Mouse (Mus musculus): ENCODE results near the gene Agap1.

Agap1 gene

GRCm38 (mm10) chr1:89457126-89458031 lies 2.8 kb downstream of the Agap1 start:
- no peak for DNase-seq (ENCODE audit: low spot score in 2 of 2)

- DNase-seq (ENCODE audit: low spot score in 2 of 2), result no peak
Observed at GRCm38 (mm10) chr1:89461881-89462280, 7.3 kb downstream of the Agap1 start.

GRCm38 (mm10) chr1:89463138-89463537 lies 8.5 kb downstream of the Agap1 start:
- peak; percentile 24 to 29 for DNase-seq (ENCODE audit: low spot score in 2 of 2)

- no peak for DNase-seq (ENCODE audit: low spot score in 2 of 2)
Observed at GRCm38 (mm10) chr1:89465417-89466002, 10.9 kb downstream of the Agap1 start.

GRCm38 (mm10) chr1:89467321-89468069 lies 12.9 kb downstream of the Agap1 start:
- peak; percentile 24 to 51 for DNase-seq (ENCODE audit: low spot score in 2 of 2)

- DNase-seq (ENCODE audit: low spot score in 2 of 2), result no peak
Observed at GRCm38 (mm10) chr1:89468141-89468540, 13.5 kb downstream of the Agap1 start.

- DNase-seq (ENCODE audit: low spot score in 2 of 2), result no peak
Observed at GRCm38 (mm10) chr1:89471430-89471829, 16.8 kb downstream of the Agap1 start.

- DNase-seq (ENCODE audit: low spot score in 2 of 2), result no peak
Observed at GRCm38 (mm10) chr1:89471891-89472290, 17.3 kb downstream of the Agap1 start.

- DNase-seq (ENCODE audit: low spot score in 2 of 2), result no peak
Observed at GRCm38 (mm10) chr1:89473946-89474345, 19.3 kb downstream of the Agap1 start.

- no peak for DNase-seq (ENCODE audit: low spot score in 2 of 2)
Observed at GRCm38 (mm10) chr1:89474853-89475252, 20.2 kb downstream of the Agap1 start.

- no peak for DNase-seq (ENCODE audit: low spot score in 2 of 2)
Observed at GRCm38 (mm10) chr1:89477033-89477432, 22.4 kb downstream of the Agap1 start.

GRCm38 (mm10) chr1:89478571-89479460 lies 24.2 kb downstream of the Agap1 start:
- DNase-seq (ENCODE audit: low spot score in 2 of 2), result no peak

GRCm38 (mm10) chr1:89481154-89481553 lies 26.5 kb downstream of the Agap1 start:
- DNase-seq (ENCODE audit: low spot score in 2 of 2), result no peak

- DNase-seq (ENCODE audit: low spot score in 2 of 2), result no peak
Observed at GRCm38 (mm10) chr1:89482812-89483211, 28.2 kb downstream of the Agap1 start.

- no peak for DNase-seq (ENCODE audit: low spot score in 2 of 2)
Observed at GRCm38 (mm10) chr1:89486891-89487290, 32.3 kb downstream of the Agap1 start.

- no peak for DNase-seq (ENCODE audit: low spot score in 2 of 2)
Observed at GRCm38 (mm10) chr1:89489111-89489971, 34.7 kb downstream of the Agap1 start.

- DNase-seq (ENCODE audit: low spot score in 2 of 2), result no peak
Observed at GRCm38 (mm10) chr1:89493177-89493576, 38.6 kb downstream of the Agap1 start.

GRCm38 (mm10) chr1:89494816-89495215 lies 40.2 kb downstream of the Agap1 start:
- no peak for DNase-seq (ENCODE audit: low spot score in 2 of 2)

- DNase-seq (ENCODE audit: low spot score in 2 of 2), result no peak
Observed at GRCm38 (mm10) chr1:89496204-89496603, 41.6 kb downstream of the Agap1 start.

- DNase-seq (ENCODE audit: low spot score in 2 of 2), result no peak
Observed at GRCm38 (mm10) chr1:89500925-89501324, 46.3 kb downstream of the Agap1 start.

Measured in heart, adult 9 months (tissue).